Mouse (Mus musculus) lung, adult 2 months (tissue): ENCODE measurements around the gene Gga1.

Source experiments
- CTCF ChIP-seq: fragments of 200-500 bp; IDR thresholded peaks from 2 replicates; pipeline ENCODE4 v1.5.1; 2011; ENCODE audit warnings: mild to moderate bottlenecking, low read length, control low read depth; ENCODE audit not compliant: insufficient read depth
- POLR2A ChIP-seq: fragments of 200-500 bp; IDR thresholded peaks from 2 replicates; pipeline ENCODE4 v1.6.1; 2011; ENCODE audit warnings: low read depth, mild to moderate bottlenecking, control low read depth, low read length, borderline replicate concordance; ENCODE audit errors: extremely low read depth

GRCm38 (mm10) chr15:78942663-78943062 lies 65.7 kb downstream of the Gga1 start:
- TF ChIP-seq CTCF (peak; percentile 74), POLR2A (no peak)
